Mouse (Mus musculus) testis, adult 2 months (tissue): ENCODE data around the gene H3f3b.

Source experiments
- CTCF ChIP-seq: fragments of 200-500 bp; IDR thresholded peaks from 2 replicates; pipeline ENCODE4 v1.5.1; 2012; ENCODE audit warnings: low read depth, mild to moderate bottlenecking, inconsistent platforms, low read length, moderate library complexity; ENCODE audit not compliant: control insufficient read depth, insufficient read depth, insufficient replicate concordance
- POLR2A ChIP-seq: fragments of 200-500 bp; IDR thresholded peaks from 2 replicates; pipeline ENCODE4 v1.6.1; 2012; ENCODE audit warnings: low read depth, mild to moderate bottlenecking, inconsistent platforms, low read length, moderate library complexity; ENCODE audit not compliant: control insufficient read depth

- TF ChIP-seq CTCF (no peak), POLR2A (no peak)
These were observed 16.1 kb downstream of the H3f3b start for GRCm38 (mm10) chr11:116011529-116012261.
